Mouse (Mus musculus) retina, postnatal 1 day (tissue): ENCODE data around the gene Actl11.

Source experiments
- DNase-seq: peaks from one replicate; pipeline ENCODE4 v3.0.0-alpha.2; 2012

Actl11 gene

GRCm38 (mm10) chr9:107923956-107924355 is 4.3 kb upstream of the Actl11 start:
- no peak for DNase-seq

GRCm38 (mm10) chr9:107925251-107925650 is 3.0 kb upstream of the Actl11 start:
- DNase-seq: no peak

- DNase-seq: no peak
Observed at GRCm38 (mm10) chr9:107926920-107927420, 1.3 kb upstream of the Actl11 start.

- DNase-seq: no peak
Observed at GRCm38 (mm10) chr9:107927749-107928148, 520 bp upstream of the Actl11 start.

- no peak for DNase-seq
Observed at GRCm38 (mm10) chr9:107932221-107932620, 4.0 kb downstream of the Actl11 start.

GRCm38 (mm10) chr9:107934146-107934545 is 5.9 kb downstream of the Actl11 start:
- peak; percentile 78 for DNase-seq

- DNase-seq: no peak
Observed at GRCm38 (mm10) chr9:107935374-107935773, 7.1 kb downstream of the Actl11 start, which contains the start of gene Camkv. Gene Camkv (plus strand): TSS chr9:107935674.

- DNase-seq: peak; percentile 62
Observed at GRCm38 (mm10) chr9:107935790-107936214, 7.5 kb downstream of the Actl11 start.

- peak; percentile 43 for DNase-seq
Observed at GRCm38 (mm10) chr9:107936215-107936822, 8.1 kb downstream of the Actl11 start.

- DNase-seq: no peak
Observed at GRCm38 (mm10) chr9:107936831-107937230, 8.6 kb downstream of the Actl11 start.

GRCm38 (mm10) chr9:107947241-107948194 is 19.2 kb downstream of the Actl11 start:
- no peak for DNase-seq

GRCm38 (mm10) chr9:107949184-107949921 is 21.1 kb downstream of the Actl11 start:
- no peak for DNase-seq

- no peak for DNase-seq
Observed at GRCm38 (mm10) chr9:107949922-107950235, 21.6 kb downstream of the Actl11 start, which contains the start of gene Traip. Gene Traip (plus strand): TSS chr9:107950136.

GRCm38 (mm10) chr9:107950460-107951355 is 22.4 kb downstream of the Actl11 start:
- peak; percentile 97 for DNase-seq

GRCm38 (mm10) chr9:107955613-107956289 is 27.5 kb downstream of the Actl11 start:
- DNase-seq: no peak

GRCm38 (mm10) chr9:107957141-107957540 is 28.9 kb downstream of the Actl11 start:
- no peak for DNase-seq

GRCm38 (mm10) chr9:107959896-107960295 is 31.6 kb downstream of the Actl11 start:
- DNase-seq: no peak

- DNase-seq: peak; percentile 16
Observed at GRCm38 (mm10) chr9:107960928-107961327, 32.7 kb downstream of the Actl11 start.

GRCm38 (mm10) chr9:107961351-107961762 is 33.1 kb downstream of the Actl11 start:
- DNase-seq: peak; percentile 45

- DNase-seq: peak; percentile 41
Observed at GRCm38 (mm10) chr9:107961881-107962280, 33.6 kb downstream of the Actl11 start.

- DNase-seq: no peak
Observed at GRCm38 (mm10) chr9:107962916-107963315, 34.6 kb downstream of the Actl11 start.
